Mouse (Mus musculus): ENCODE results near the gene Zmat3.
A peak's percentile ranks its signal among the peaks of the same experiment; 100 is the strongest.

Gene Zmat3

GRCm38 (mm10) chr3:32365546-32366245 lies at the start of gene Zmat3:
TSS of gene Zmat3 (minus strand) at chr3:32366014.
- peak; percentile 87 for DNase-seq

GRCm38 (mm10) chr3:32414381-32414780 lies 48.6 kb upstream of the Zmat3 start:
- no peak for DNase-seq

GRCm38 (mm10) chr3:32412502-32413044 lies 46.8 kb upstream of the Zmat3 start:
- DNase-seq = peak; percentile 57

- DNase-seq = peak; percentile 89
Observed at GRCm38 (mm10) chr3:32408811-32409273, 43.0 kb upstream of the Zmat3 start.

GRCm38 (mm10) chr3:32406804-32407203 lies 41.0 kb upstream of the Zmat3 start:
- no peak for DNase-seq

GRCm38 (mm10) chr3:32405699-32406098 lies 39.9 kb upstream of the Zmat3 start:
- DNase-seq = no peak

- no peak for DNase-seq
Observed at GRCm38 (mm10) chr3:32402990-32403885, 37.4 kb upstream of the Zmat3 start.

- no peak for DNase-seq
Observed at GRCm38 (mm10) chr3:32401591-32401990, 35.8 kb upstream of the Zmat3 start.

- DNase-seq = no peak
Observed at GRCm38 (mm10) chr3:32399931-32400330, 34.1 kb upstream of the Zmat3 start.

GRCm38 (mm10) chr3:32399381-32399780 lies 33.6 kb upstream of the Zmat3 start:
- DNase-seq = no peak

GRCm38 (mm10) chr3:32398623-32399022 lies 32.8 kb upstream of the Zmat3 start:
- DNase-seq = no peak

GRCm38 (mm10) chr3:32398175-32398538 lies 32.3 kb upstream of the Zmat3 start:
- DNase-seq = no peak

GRCm38 (mm10) chr3:32397461-32398174 lies 31.8 kb upstream of the Zmat3 start, which contains the start of gene Pik3ca:
TSS of gene Pik3ca (plus strand) at chr3:32397671.
- DNase-seq = no peak

GRCm38 (mm10) chr3:32396794-32397460 lies 31.1 kb upstream of the Zmat3 start:
- DNase-seq = peak; percentile 99

- DNase-seq = peak; percentile 51
Observed at GRCm38 (mm10) chr3:32395771-32396551, 30.1 kb upstream of the Zmat3 start.

- DNase-seq = no peak
Observed at GRCm38 (mm10) chr3:32393986-32394385, 28.2 kb upstream of the Zmat3 start.

GRCm38 (mm10) chr3:32392841-32393240 lies 27.0 kb upstream of the Zmat3 start:
- no peak for DNase-seq

GRCm38 (mm10) chr3:32381556-32381955 lies 15.7 kb upstream of the Zmat3 start:
- DNase-seq = no peak

GRCm38 (mm10) chr3:32379891-32380290 lies 14.1 kb upstream of the Zmat3 start:
- peak; percentile 47 for DNase-seq

GRCm38 (mm10) chr3:32373236-32373635 lies 7.4 kb upstream of the Zmat3 start:
- DNase-seq = no peak

- DNase-seq = no peak
Observed at GRCm38 (mm10) chr3:32372470-32372869, 6.7 kb upstream of the Zmat3 start.
